Mouse (Mus musculus): ENCODE measurements around the gene Dnttip1. TPM values are rescaled to one million over a fixed set of nuclear protein-coding genes. Genes with fewer than 3 reads are reported as not detected.

The Dnttip1 gene
- polyA plus RNA-seq, 1 experiment from 2014 or later: 71.9 TPM

Other genes with a start within 250 kb of the Dnttip1 start
- 62.0 and 63.2 TPM in 2 replicates for gene Pigt, start 248.5 kb upstream of the Dnttip1 start, polyA plus RNA-seq (2015; fragmentation: Nextera tagmentation; extraction: Ambion mirVana)
- gene Wfdc2, start 183.6 kb upstream of the Dnttip1 start, polyA plus RNA-seq (2015; fragmentation: Nextera tagmentation; extraction: Ambion mirVana): 486 and 558 TPM in 2 replicates
- gene Spint3, start 172.5 kb upstream of the Dnttip1 start, polyA plus RNA-seq (2015; fragmentation: Nextera tagmentation; extraction: Ambion mirVana): not detected in 2 replicates
- 0.92 and 1.4 TPM in 2 replicates for gene Wfdc6a, start 160.5 kb upstream of the Dnttip1 start, polyA plus RNA-seq (2015; fragmentation: Nextera tagmentation; extraction: Ambion mirVana)
- not detected in 2 replicates for gene Eppin, start 152.4 kb upstream of the Dnttip1 start, polyA plus RNA-seq (2015; fragmentation: Nextera tagmentation; extraction: Ambion mirVana)
- gene Wfdc6b, start 132.5 kb upstream of the Dnttip1 start, polyA plus RNA-seq (2015; fragmentation: Nextera tagmentation; extraction: Ambion mirVana): not detected in 2 replicates
- not detected in 2 replicates for gene Wfdc8, start 132.4 kb upstream of the Dnttip1 start, polyA plus RNA-seq (2015; fragmentation: Nextera tagmentation; extraction: Ambion mirVana)
- gene Wfdc16, start 107.2 kb upstream of the Dnttip1 start, polyA plus RNA-seq (2015; fragmentation: Nextera tagmentation; extraction: Ambion mirVana): not detected in 2 replicates
- 0.50 TPM in 1 of 2 replicates, not detected in the other for gene Wfdc10, start 89.9 kb upstream of the Dnttip1 start, polyA plus RNA-seq (2015; fragmentation: Nextera tagmentation; extraction: Ambion mirVana)
- not detected in 2 replicates for gene Wfdc9, start 89.4 kb upstream of the Dnttip1 start, polyA plus RNA-seq (2015; fragmentation: Nextera tagmentation; extraction: Ambion mirVana)
- not detected in 2 replicates for gene Wfdc11, start 71.9 kb upstream of the Dnttip1 start, polyA plus RNA-seq (2015; fragmentation: Nextera tagmentation; extraction: Ambion mirVana)
- gene Wfdc13, start 60.9 kb upstream of the Dnttip1 start, polyA plus RNA-seq (2015; fragmentation: Nextera tagmentation; extraction: Ambion mirVana): 0.20 and 0.46 TPM in 2 replicates
- gene Spint4, start 47.5 kb upstream of the Dnttip1 start, polyA plus RNA-seq (2015; fragmentation: Nextera tagmentation; extraction: Ambion mirVana): not detected in 2 replicates
- not detected in 2 replicates for gene Spint5, start 30.7 kb upstream of the Dnttip1 start, polyA plus RNA-seq (2015; fragmentation: Nextera tagmentation; extraction: Ambion mirVana)
- 2.0 and 2.9 TPM in 2 replicates for gene Wfdc3, start 52 bp upstream of the Dnttip1 start, polyA plus RNA-seq (2015; fragmentation: Nextera tagmentation; extraction: Ambion mirVana)
- 494 and 533 TPM in 2 replicates for gene Ube2c, start 23.9 kb downstream of the Dnttip1 start, polyA plus RNA-seq (2015; fragmentation: Nextera tagmentation; extraction: Ambion mirVana)
- gene Tnnc2, start 34.0 kb downstream of the Dnttip1 start, polyA plus RNA-seq (2015; fragmentation: Nextera tagmentation; extraction: Ambion mirVana): 27.9 and 94.5 TPM in 2 replicates
- 23.9 and 30.6 TPM in 2 replicates for gene Snx21, start 39.8 kb downstream of the Dnttip1 start, polyA plus RNA-seq (2015; fragmentation: Nextera tagmentation; extraction: Ambion mirVana)
- 21.9 and 24.5 TPM in 2 replicates for gene Acot8, start 58.9 kb downstream of the Dnttip1 start, polyA plus RNA-seq (2015; fragmentation: Nextera tagmentation; extraction: Ambion mirVana)
- gene Zswim3, start 59.1 kb downstream of the Dnttip1 start, polyA plus RNA-seq (2015; fragmentation: Nextera tagmentation; extraction: Ambion mirVana): 7.9 and 8.9 TPM in 2 replicates
- gene Zswim1, start 76.7 kb downstream of the Dnttip1 start, polyA plus RNA-seq (2015; fragmentation: Nextera tagmentation; extraction: Ambion mirVana): 16.6 and 16.9 TPM in 2 replicates
- not detected in 2 replicates for gene Spata25, start 82.6 kb downstream of the Dnttip1 start, polyA plus RNA-seq (2015; fragmentation: Nextera tagmentation; extraction: Ambion mirVana)
- 156 and 161 TPM in 2 replicates for gene Ctsa, start 86.9 kb downstream of the Dnttip1 start, polyA plus RNA-seq (2015; fragmentation: Nextera tagmentation; extraction: Ambion mirVana)
- 7.1 and 7.8 TPM in 2 replicates for gene Neurl2, start 87.5 kb downstream of the Dnttip1 start, polyA plus RNA-seq (2015; fragmentation: Nextera tagmentation; extraction: Ambion mirVana)
- gene Pltp, start 111.7 kb downstream of the Dnttip1 start, polyA plus RNA-seq (2015; fragmentation: Nextera tagmentation; extraction: Ambion mirVana): 193 and 203 TPM in 2 replicates
- gene Pcif1, start 133.3 kb downstream of the Dnttip1 start, polyA plus RNA-seq (2015; fragmentation: Nextera tagmentation; extraction: Ambion mirVana): 75.3 and 75.8 TPM in 2 replicates
- 14.3 and 14.6 TPM in 2 replicates for gene Zfp335, start 165.8 kb downstream of the Dnttip1 start, polyA plus RNA-seq (2015; fragmentation: Nextera tagmentation; extraction: Ambion mirVana)
- gene Mmp9, start 194.8 kb downstream of the Dnttip1 start, polyA plus RNA-seq (2015; fragmentation: Nextera tagmentation; extraction: Ambion mirVana): 2.0 and 7.8 TPM in 2 replicates
- gene Slc12a5, start 214.8 kb downstream of the Dnttip1 start, polyA plus RNA-seq (2015; fragmentation: Nextera tagmentation; extraction: Ambion mirVana): 0.47 and 0.53 TPM in 2 replicates

Data from lung, embryonic 16.5 days (tissue).